Mouse (Mus musculus): ENCODE data around the gene Dmrtc1a. TPM values are rescaled to one million over a fixed set of nuclear protein-coding genes. Genes with fewer than 3 reads are reported as not detected.

Dmrtc1a gene
- polyA plus RNA-seq, 1 experiment from 2014 or later = 0.58 TPM

Other genes starting within 250 kb of the Dmrtc1a start
- not detected in 2 replicates for gene Gm3880, start 221.7 kb downstream of the Dmrtc1a start, polyA plus RNA-seq (2016; fragmentation: Nextera tagmentation; extraction: Ambion mirVana)
- gene Gm9112, start 201.1 kb downstream of the Dmrtc1a start, polyA plus RNA-seq (2016; fragmentation: Nextera tagmentation; extraction: Ambion mirVana) = not detected in 2 replicates
- not detected in 2 replicates for gene Dmrtc1b, start 200.8 kb downstream of the Dmrtc1a start, polyA plus RNA-seq (2016; fragmentation: Nextera tagmentation; extraction: Ambion mirVana)
- gene Dmrtc1c1, start 105.7 kb downstream of the Dmrtc1a start, polyA plus RNA-seq (2016; fragmentation: Nextera tagmentation; extraction: Ambion mirVana) = not detected in 2 replicates
- not detected in 2 replicates for gene Dmrtc1c2, start 54.1 kb downstream of the Dmrtc1a start, polyA plus RNA-seq (2016; fragmentation: Nextera tagmentation; extraction: Ambion mirVana)
- gene 1700031F05Rik, start 40.7 kb downstream of the Dmrtc1a start, polyA plus RNA-seq (2016; fragmentation: Nextera tagmentation; extraction: Ambion mirVana) = not detected in 2 replicates
- not detected in 2 replicates for gene 1700011M02Rik, start 218 bp upstream of the Dmrtc1a start, polyA plus RNA-seq (2016; fragmentation: Nextera tagmentation; extraction: Ambion mirVana)
- not detected in 2 replicates for gene 1700018G05Rik, start 19.7 kb upstream of the Dmrtc1a start, polyA plus RNA-seq (2016; fragmentation: Nextera tagmentation; extraction: Ambion mirVana)

Data from hindbrain, embryonic 10.5 days (tissue).